Mouse (Mus musculus) heart, postnatal 0 days (tissue): ENCODE measurements around the gene Ccdc88c.

Experiments used
- CTCF ChIP-seq: IDR thresholded peaks from 2 replicates; pipeline ENCODE4 v1.5.1; 2016; ENCODE audit warnings: antibody characterized with exemption, control low read depth, low read depth
- EP300 ChIP-seq: IDR thresholded peaks from 2 replicates; pipeline ENCODE4 v1.6.1; 2016; ENCODE audit warnings: antibody characterized with exemption, low read depth

DNA sequence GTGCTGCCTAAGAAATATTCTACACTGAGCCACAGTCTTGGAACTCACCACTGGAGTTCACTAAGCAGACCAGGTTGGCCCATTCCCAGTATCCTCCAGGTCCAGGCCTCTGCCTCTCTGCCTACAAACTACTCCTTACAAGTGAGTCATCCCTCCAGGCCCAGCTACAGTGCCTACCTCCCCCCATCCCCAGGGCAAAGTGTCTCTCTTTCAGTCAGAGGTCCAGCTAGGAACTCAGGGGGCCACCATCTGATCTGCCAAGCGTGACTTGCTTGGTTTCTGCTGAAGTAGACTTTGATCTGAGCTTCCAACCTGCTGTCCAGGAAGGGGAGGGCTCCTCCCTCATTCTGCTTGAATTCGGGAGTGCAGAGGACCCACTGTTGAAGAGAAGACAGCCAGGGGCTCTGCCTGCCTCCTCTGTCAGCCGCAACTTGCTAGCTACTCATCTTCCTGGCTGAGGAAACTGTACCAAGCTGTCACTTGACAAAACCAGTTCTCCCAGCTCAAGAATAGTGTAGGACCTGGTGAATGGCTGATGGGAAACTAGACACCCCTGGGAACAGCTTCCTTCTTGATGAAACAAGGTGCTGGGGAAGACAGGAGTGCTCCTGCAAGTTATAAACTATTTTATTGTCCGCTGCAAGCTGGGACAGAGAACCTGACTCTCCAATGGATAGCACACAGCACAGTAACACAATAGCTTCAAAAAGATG lies 25.9 kb downstream of the Ccdc88c start:
- no peak for TF ChIP-seq CTCF
- TF ChIP-seq EP300, result no peak
